Mouse (Mus musculus) heart, embryonic 12.5 days (tissue): ENCODE measurements around the gene Oasl2. TPM values are rescaled to one million over a fixed set of nuclear protein-coding genes. Genes with fewer than 3 reads are reported as not detected.
"Not testable (repeated sequence)": the region's sequence is repeated elsewhere in the genome, so short reads cannot be mapped to it uniquely, and the experiment has no call there.

Source experiments
- ATAC-seq: fragments of 200-750 bp; cut with Nextera tagmentation; 2 replicates; pipeline ENCODE4 v1.8.0; 2017; ENCODE audit warnings: moderate TSS enrichment, moderate library complexity; ENCODE audit not compliant: insufficient number of reproducible peaks, low FRiP score
- H3K27ac ChIP-seq: fragments of 300-500 bp; sonication (generic); 2 replicates; pipeline ENCODE4 v1.5.1; 2016; ENCODE audit warnings: mild to moderate bottlenecking, moderate library complexity; ENCODE audit not compliant: poor library complexity, severe bottlenecking
- H3K27me3 ChIP-seq: fragments of 300-500 bp; sonication (generic); replicated peaks from 2 replicates; pipeline ENCODE4 v1.6.1; 2016; ENCODE audit warnings: mild to moderate bottlenecking, moderate library complexity
- H3K36me3 ChIP-seq: fragments of 300-500 bp; sonication (generic); 2 replicates; pipeline ENCODE4 v1.6.1; 2016; ENCODE audit warnings: mild to moderate bottlenecking, moderate library complexity
- H3K4me1 ChIP-seq: fragments of 300-500 bp; sonication (generic); replicated peaks from 2 replicates; pipeline ENCODE4 v1.6.1; 2016; ENCODE audit warnings: mild to moderate bottlenecking
- H3K4me2 ChIP-seq: fragments of 300-500 bp; sonication (generic); 2 replicates; pipeline ENCODE4 v1.6.1; 2016; ENCODE audit warnings: mild to moderate bottlenecking, moderate library complexity
- H3K4me3 ChIP-seq: fragments of 300-500 bp; sonication (generic); 2 replicates; pipeline ENCODE4 v1.5.1; 2016; ENCODE audit warnings: mild to moderate bottlenecking
- H3K9ac ChIP-seq: fragments of 300-500 bp; sonication (generic); 2 replicates; pipeline ENCODE4 v1.6.1; 2016; ENCODE audit warnings: mild to moderate bottlenecking, moderate library complexity
- H3K9me3 ChIP-seq: fragments of 300-500 bp; sonication (generic); replicated peaks from 2 replicates; pipeline ENCODE4 v1.6.1; 2016; ENCODE audit warnings: mild to moderate bottlenecking, moderate library complexity
- WGBS: fragments of 180-500 bp; shearing (Covaris S2); methylation state at CpG from one replicate; pipeline ENCODE4 v1.1.7; 2016; 5-methylcytosine and 5-hydroxymethylcytosine counted together
- polyA plus RNA-seq: library from polyadenylated mRNA; unstranded; fragments of >200 nt; fragmentation: Nextera tagmentation; extraction: Ambion mirVana; gene quantifications from 2 replicates; pipeline ENCODE4 v1.2.1, GENCODE M21; 2016

Gene Oasl2
- polyA plus RNA-seq, 1 experiment from 2014 or later: 3.8 TPM

DNA sequence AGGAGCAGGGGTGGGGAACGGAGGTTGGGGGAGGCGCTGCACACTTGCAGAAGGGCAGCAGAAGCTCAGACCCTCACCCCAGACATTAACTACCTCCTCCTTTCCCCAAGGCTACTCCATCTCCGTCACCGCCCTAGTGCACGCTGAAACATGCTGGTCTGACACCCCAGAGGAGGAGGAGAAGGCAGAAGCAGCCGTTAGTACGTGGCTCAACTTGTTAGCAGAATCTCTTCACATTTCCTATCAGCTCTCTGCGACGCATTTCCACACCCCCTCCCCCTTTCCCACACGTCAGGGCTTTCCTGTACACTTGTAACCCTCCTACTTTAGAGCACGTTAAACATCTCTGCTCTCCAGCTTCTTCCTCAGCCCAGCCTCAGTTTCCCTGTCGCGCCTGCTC is 17.3 kb upstream of the Oasl2 start:
- 34% methylated on average over 13 of the region's 13 CpGs for WGBS
- peaks cover 36% of the 10 kb centered on the region for H3K27me3 ChIP-seq
- no peaks in the 10 kb centered on the region for H3K9me3 ChIP-seq
- no peak for ATAC-seq
- 0 out of 2 replicates have a peak overlapping the region, but pooled peaks have one; percentile 6 for H3K4me2 ChIP-seq
- no peak overlapping the region for H3K27ac ChIP-seq
- no peak overlapping the region for H3K9ac ChIP-seq
- no peak overlapping the region for H3K4me3 ChIP-seq
- peaks cover 13% of the 10 kb centered on the region; the same call in 1 of the 2 replicates for H3K4me1 ChIP-seq
- no peaks in the 10 kb centered on the region for H3K36me3 ChIP-seq

DNA sequence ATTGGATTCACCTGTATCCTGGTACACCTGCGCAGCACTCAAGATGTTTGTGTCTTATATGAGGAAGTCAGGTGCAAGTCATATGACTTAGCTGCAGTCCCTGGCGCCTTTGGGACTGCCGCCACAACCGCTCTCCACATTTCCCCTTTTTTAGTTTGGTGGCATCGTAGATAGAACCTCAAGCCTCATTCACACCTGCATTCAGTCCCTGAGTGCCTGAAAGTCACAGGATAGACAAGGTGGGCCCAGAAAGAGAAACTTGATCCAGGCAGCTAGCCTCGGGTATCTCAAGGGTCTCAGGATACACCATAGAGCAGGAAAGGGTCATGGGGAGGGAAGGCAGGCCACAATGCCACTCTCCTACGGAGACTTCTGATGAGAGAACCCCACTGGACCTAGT is 14.4 kb upstream of the Oasl2 start:
- H3K4me3 ChIP-seq, H3K4me2 ChIP-seq, H3K9ac ChIP-seq, ATAC-seq, H3K27ac ChIP-seq, H3K36me3 ChIP-seq, H3K4me1 ChIP-seq, H3K9me3 ChIP-seq: not testable (repeated sequence)
- peaks cover 22% of the 10 kb centered on the region for H3K27me3 ChIP-seq
- WGBS: 74% methylated on average over 6 of the region's 7 CpGs

DNA sequence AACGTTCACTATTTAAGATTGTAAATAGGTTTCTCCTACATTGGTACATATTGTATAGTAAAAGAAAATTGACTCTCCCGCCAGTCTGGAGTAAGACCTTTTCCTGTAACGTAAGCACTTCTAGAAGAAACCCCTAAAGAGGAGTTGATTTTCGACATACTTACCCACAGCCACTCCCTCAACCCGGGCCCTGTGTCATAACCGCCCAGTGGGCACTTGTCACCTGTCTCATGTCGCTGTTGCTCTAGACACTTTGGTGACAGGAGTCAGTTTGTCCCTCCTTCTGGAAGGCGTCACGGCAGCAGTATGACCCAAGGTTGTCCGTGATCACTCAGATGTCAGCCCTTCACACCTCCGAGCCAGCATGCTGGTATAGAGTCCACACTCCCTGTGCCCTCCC is 13.7 kb upstream of the Oasl2 start:
- H3K4me2 ChIP-seq: no peak overlapping the region
- peaks cover 18% of the 10 kb centered on the region for H3K27me3 ChIP-seq
- H3K27ac ChIP-seq: no peak overlapping the region
- WGBS: 72% methylated on average over 11 of the region's 11 CpGs
- no peak for ATAC-seq
- no peak overlapping the region for H3K4me3 ChIP-seq
- no peaks in the 10 kb centered on the region for H3K9me3 ChIP-seq
- no peak overlapping the region for H3K9ac ChIP-seq
- peaks cover 7% of the 10 kb centered on the region; the same call in 1 of the 2 replicates for H3K4me1 ChIP-seq
- H3K36me3 ChIP-seq: no peaks in the 10 kb centered on the region

DNA sequence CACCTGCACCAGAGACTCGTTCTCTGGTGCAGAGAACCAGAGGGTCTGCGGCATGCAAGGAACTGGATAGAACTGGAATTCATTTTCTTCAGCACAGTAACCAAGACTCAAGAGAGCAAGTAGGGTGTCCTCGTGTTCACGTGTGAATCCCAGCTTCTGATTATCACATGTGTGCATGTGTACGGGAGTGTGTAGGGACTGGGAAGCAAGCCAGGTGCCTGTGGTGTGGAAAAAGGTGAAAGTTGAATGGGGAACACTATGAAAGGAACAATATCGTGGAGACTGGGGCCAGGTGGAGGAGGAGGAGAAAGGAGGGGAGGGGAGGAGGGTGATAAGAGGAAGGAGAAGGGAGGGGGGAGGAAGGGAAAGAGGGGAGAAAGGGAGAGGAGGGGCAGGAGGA is 9.9 kb upstream of the Oasl2 start:
- 69% methylated on average over 6 of the region's 6 CpGs for WGBS
- Histone ChIP-seq H3K36me3 (no peaks in the 10 kb centered on the region), H3K4me2 (no peak overlapping the region), H3K27ac (no peak overlapping the region), H3K9ac (no peak overlapping the region), H3K4me1 (no peaks in the 10 kb centered on the region), H3K4me3 (no peak overlapping the region), H3K9me3 (0 out of 2 replicates have a peak, but pooled peaks cover 4% of the 10 kb centered on the region), H3K27me3 (peaks cover 4% of the 10 kb centered on the region; the same call in 1 of the 2 replicates)
- ATAC-seq: no peak

DNA sequence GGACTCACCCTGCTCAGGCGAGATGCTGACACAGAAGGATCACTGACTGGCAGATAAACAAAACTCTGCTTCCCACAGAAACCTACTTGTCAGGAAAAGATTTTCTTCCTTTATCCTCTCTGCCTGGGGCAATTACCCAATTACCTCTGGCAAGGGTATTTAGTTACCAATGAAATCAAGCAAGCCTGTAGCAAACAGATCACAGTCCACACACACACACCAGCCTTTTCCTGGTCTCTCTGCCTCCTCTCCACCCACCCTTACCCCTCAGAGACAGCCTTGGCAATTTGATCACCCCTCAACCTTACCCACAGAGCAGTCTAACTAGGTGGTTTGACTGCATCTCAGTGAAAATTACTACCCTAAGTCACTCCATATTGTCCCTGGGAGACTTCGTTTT is 7.7 kb upstream of the Oasl2 start:
- Histone ChIP-seq H3K27me3 (no peaks in the 10 kb centered on the region), H3K36me3 (no peaks in the 10 kb centered on the region), H3K4me3 (no peak overlapping the region), H3K27ac (no peak overlapping the region), H3K4me1 (no peaks in the 10 kb centered on the region), H3K9ac (no peak overlapping the region), H3K9me3 (0 out of 2 replicates have a peak, but pooled peaks cover 4% of the 10 kb centered on the region), H3K4me2 (no peak overlapping the region)
- no peak for ATAC-seq
- 83% methylated on average over 2 of the region's 2 CpGs for WGBS

DNA sequence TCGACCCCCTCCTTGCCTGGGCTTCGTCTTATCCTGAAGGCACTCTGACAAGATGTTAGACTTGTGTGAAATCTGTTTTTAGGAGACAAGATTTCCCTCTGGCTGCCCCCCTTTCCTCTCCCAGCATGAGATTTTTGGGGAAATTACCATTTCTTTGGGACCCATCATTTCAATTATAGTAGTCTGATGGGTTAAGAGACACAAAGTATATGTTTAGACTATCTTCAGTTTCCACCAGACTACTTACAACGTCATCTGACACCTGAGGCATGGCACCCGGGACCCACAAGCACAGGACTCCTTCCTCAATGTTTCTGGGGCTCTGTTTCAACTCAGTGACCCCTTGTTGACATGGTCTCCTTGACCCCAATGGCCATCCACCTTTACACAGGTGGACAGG is 1.2 kb upstream of the Oasl2 start:
- no peaks in the 10 kb centered on the region for H3K9me3 ChIP-seq
- WGBS: 70% methylated on average over 4 of the region's 4 CpGs
- no peak overlapping the region for H3K4me3 ChIP-seq
- no peak for ATAC-seq
- H3K4me1 ChIP-seq: peaks cover 11% of the 10 kb centered on the region
- no peak overlapping the region for H3K9ac ChIP-seq
- H3K27me3 ChIP-seq: peaks cover 11% of the 10 kb centered on the region; the same call in 1 of the 2 replicates
- no peaks in the 10 kb centered on the region for H3K36me3 ChIP-seq
- no peak overlapping the region for H3K27ac ChIP-seq
- no peak overlapping the region for H3K4me2 ChIP-seq

DNA sequence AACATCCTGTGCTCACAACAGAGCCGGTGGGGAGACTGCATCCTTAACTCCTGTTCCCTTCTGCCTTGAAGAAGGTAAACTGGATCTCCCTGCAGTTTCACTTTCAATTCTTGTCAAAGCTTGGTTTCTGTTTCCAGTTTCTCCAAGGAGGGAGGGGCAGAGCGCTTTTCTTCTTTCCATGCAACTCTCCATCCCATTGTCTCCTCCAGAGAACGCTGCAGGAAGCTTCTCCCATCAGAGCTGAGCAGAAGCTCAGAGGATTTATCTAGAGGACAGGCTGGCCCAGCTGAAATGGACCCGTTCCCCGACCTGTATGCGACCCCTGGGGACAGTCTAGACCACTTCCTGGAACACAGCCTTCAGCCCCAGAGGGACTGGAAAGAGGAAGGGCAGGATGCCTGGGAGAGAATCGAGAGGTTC is 648 bp downstream of the Oasl2 start:
- Histone ChIP-seq H3K4me3 (peak overlapping the region; percentile 31), H3K9ac (peak overlapping the region; percentile 17; the same call in 1 of the 2 replicates), H3K4me2 (peak overlapping the region; percentile 52), H3K27me3 (peaks cover 11% of the 10 kb centered on the region; the same call in 1 of the 2 replicates), H3K4me1 (peaks cover 11% of the 10 kb centered on the region), H3K36me3 (no peaks in the 10 kb centered on the region), H3K27ac (no peak overlapping the region), H3K9me3 (no peaks in the 10 kb centered on the region)
- 11% methylated on average over 7 of the region's 7 CpGs for WGBS
- no peak for ATAC-seq

DNA sequence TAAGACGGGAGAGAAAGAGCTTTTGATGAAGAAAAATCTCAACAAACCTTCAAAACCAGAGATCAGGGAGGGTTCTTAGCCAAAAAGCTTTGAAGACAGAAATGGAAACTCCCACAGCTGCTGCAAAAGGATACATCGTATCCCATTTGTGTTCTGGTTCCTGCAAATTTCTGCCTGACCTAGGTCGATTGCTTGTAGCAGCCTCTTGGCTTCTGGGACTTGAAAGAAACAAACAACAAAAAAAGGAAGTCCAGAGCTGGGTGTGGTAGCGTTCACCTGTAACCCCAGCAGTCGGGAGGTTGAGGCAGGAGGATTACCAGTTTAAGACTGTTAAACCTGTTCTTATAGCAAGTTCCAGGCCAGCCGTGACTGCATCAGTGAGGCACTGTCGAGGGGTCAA is 2.1 kb downstream of the Oasl2 start:
- Histone ChIP-seq H3K27ac (no peak overlapping the region), H3K36me3 (no peaks in the 10 kb centered on the region), H3K4me3 (no peak overlapping the region), H3K4me2 (no peak overlapping the region), H3K4me1 (peaks cover 11% of the 10 kb centered on the region), H3K27me3 (peaks cover 11% of the 10 kb centered on the region; the same call in 1 of the 2 replicates), H3K9me3 (no peaks in the 10 kb centered on the region), H3K9ac (no peak overlapping the region)
- ATAC-seq: no peak
- WGBS: 76% methylated on average over 7 of the region's 7 CpGs

DNA sequence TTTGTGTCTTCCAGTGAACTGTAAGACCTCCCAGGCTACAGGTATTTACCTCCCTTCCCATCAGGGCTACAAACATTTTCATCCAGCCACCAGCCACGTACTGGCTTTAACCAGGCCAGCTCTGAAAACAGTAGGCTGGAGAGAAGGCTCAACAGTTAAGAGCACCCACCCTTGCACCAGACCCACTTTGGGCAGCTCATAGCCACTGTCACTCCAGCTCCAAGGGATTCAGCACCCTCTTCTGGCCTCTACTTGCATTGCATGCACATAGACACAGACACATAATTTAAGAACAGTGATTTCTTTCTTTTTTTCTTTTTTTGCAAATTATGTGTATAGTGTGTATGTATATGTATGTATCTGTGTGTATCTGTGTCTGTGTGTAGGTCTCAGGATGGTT is 5.7 kb downstream of the Oasl2 start:
- WGBS: 35% methylated on average over 1 of the region's 1 CpGs
- Histone ChIP-seq H3K27me3 (peaks cover 8% of the 10 kb centered on the region; the same call in 1 of the 2 replicates), H3K9me3 (no peaks in the 10 kb centered on the region), H3K4me2 (no peak overlapping the region), H3K4me3 (no peak overlapping the region), H3K36me3 (no peaks in the 10 kb centered on the region), H3K27ac (no peak overlapping the region), H3K9ac (no peak overlapping the region), H3K4me1 (peaks cover 4% of the 10 kb centered on the region)
- no peak for ATAC-seq

DNA sequence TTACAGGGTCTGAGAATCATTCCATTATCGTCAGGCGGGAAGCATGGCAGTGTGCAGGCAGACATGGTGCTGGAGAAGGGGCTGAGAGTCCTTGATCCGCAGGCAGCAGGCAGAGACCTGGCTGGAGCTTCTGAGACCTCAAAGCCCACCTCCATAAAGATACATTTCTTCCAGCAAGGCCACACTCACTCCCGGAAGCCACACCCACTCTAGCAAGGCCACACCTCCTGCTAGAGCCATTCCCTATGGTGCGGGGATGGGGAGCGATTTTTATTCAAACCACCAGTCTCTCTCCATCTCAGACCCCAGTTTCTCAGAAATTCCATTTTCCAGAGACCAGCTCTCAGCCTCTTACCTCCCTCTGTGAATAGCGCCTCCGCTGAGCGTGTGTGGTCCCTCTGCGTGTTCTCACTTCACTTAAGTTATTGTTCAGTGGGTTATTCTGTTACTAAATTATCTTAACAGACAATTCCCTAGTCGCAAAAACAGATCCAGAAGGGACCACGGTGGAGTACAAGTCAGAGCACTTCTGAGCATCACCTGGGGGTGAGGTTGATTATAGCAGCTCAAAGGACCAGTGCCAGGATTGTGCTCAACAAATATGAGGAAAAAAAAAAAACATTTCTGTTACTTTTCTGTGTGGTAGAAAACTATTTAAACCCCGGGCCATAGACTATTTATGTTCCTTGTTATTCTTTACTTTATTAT is 12.0 kb downstream of the Oasl2 start:
- Histone ChIP-seq H3K9ac (no peak overlapping the region), H3K4me3 (no peak overlapping the region), H3K27me3 (no peaks in the 10 kb centered on the region), H3K9me3 (no peaks in the 10 kb centered on the region), H3K4me2 (0 out of 2 replicates have a peak overlapping the region, but pooled peaks have one; percentile 3), H3K27ac (no peak overlapping the region), H3K36me3 (no peaks in the 10 kb centered on the region), H3K4me1 (no peaks in the 10 kb centered on the region)
- no peak for ATAC-seq
- 51% methylated on average over 13 of the region's 13 CpGs for WGBS

DNA sequence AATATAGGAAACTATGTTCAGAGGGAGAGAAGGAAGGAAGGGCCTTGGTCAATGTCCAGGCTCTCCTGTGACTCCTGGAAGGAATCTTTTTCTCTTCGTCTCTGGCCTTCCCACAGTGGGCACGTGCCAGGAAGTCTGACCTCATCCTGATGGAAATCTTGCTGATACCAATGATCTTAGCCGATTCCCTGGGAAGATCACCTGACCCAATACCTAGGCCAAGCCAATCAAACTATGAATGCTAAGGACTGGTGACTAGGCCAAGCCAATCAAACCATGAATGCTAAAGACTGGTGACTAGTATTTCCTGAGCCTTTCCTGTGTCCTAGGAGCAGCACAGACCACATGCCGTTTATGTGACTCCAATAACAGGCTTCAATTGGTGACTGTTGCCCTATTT is 16.9 kb downstream of the Oasl2 start:
- no peak for ATAC-seq
- Histone ChIP-seq H3K9ac (no peak overlapping the region), H3K36me3 (no peaks in the 10 kb centered on the region), H3K4me2 (no peak overlapping the region), H3K27me3 (no peaks in the 10 kb centered on the region), H3K4me1 (peaks cover 7% of the 10 kb centered on the region; the same call in 1 of the 2 replicates), H3K4me3 (no peak overlapping the region), H3K9me3 (no peaks in the 10 kb centered on the region), H3K27ac (no peak overlapping the region)
- WGBS: 59% methylated on average over 4 of the region's 4 CpGs

DNA sequence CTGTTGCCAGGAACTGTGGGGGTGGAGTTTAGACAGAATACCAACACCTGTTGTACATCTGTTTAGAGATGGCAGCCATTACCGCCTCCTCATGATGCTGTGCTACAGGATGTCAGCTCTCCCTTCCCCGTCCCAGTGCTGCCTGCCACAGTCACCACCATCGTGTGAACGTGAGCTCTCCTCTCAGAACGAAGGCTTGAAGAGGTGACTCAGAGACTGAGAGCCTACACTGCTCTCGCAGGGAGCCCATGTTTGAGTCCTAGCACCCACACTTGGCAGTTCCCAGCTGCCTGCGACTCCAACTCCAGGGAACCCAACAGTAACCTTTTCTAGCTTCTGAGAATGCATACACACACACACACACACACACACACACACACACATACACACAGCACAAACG is 18.1 kb downstream of the Oasl2 start:
- H3K27ac ChIP-seq: no peak overlapping the region
- no peak overlapping the region for H3K4me2 ChIP-seq
- H3K9me3 ChIP-seq: no peaks in the 10 kb centered on the region
- no peak overlapping the region for H3K4me3 ChIP-seq
- ATAC-seq: no peak
- no peak overlapping the region for H3K9ac ChIP-seq
- peaks cover 7% of the 10 kb centered on the region; the same call in 1 of the 2 replicates for H3K4me1 ChIP-seq
- H3K27me3 ChIP-seq: no peaks in the 10 kb centered on the region
- H3K36me3 ChIP-seq: no peaks in the 10 kb centered on the region
- WGBS: 65% methylated on average over 8 of the region's 8 CpGs
